Mouse (Mus musculus) bone marrow macrophage, adult 2 months (primary cell): Measurements from ENCODE around the gene Plch2. TPM values are rescaled to one million over a fixed set of nuclear protein-coding genes. Genes with fewer than 3 reads are reported as not detected.

Experiments used
- H3K27ac ChIP-seq: 2 replicates; pipeline ENCODE4 v1.5.1; 2012; ENCODE audit warnings: low read depth, low read length; ENCODE audit not compliant: insufficient read depth
- H3K4me1 ChIP-seq: 2 replicates; pipeline ENCODE4 v1.6.1; 2012; ENCODE audit warnings: low read length; ENCODE audit not compliant: control insufficient read depth, insufficient read depth
- H3K4me3 ChIP-seq: 2 replicates; pipeline ENCODE4 v1.5.1; 2012; ENCODE audit warnings: mild to moderate bottlenecking, low read length, moderate library complexity; ENCODE audit not compliant: insufficient read depth
- CTCF ChIP-seq: IDR thresholded peaks from 2 replicates; pipeline ENCODE4 v1.5.1; 2012; ENCODE audit warnings: low read depth, mild to moderate bottlenecking, low read length, moderate library complexity
- POLR2A ChIP-seq: IDR thresholded peaks from 2 replicates; pipeline ENCODE4 v1.6.1; 2012; ENCODE audit warnings: mild to moderate bottlenecking, low read depth, low read length, borderline replicate concordance
- polyA plus RNA-seq: library from polyadenylated mRNA; stranded (reverse); fragments of >200 nt; gene quantifications from 2 replicates; pipeline ENCODE4 v1.2.4, GENCODE M21; 2012; ENCODE audit not compliant: missing spikeins, insufficient read depth, insufficient read length

Gene Plch2
- polyA plus RNA-seq, 1 experiment = not detected

- Histone ChIP-seq H3K4me3 (no peak overlapping the region), H3K4me1 (peaks cover 8% of the 10 kb centered on the region; the same call in 1 of the 2 replicates), H3K27ac (no peak overlapping the region)
- no peak for TF ChIP-seq CTCF
- TF ChIP-seq POLR2A = no peak
Observed at GRCm38 (mm10) chr4:155016807-155017206, 39.8 kb downstream of the Plch2 start.

GRCm38 (mm10) chr4:155015550-155015949 lies 41.0 kb downstream of the Plch2 start:
- H3K4me1 ChIP-seq = peaks cover 8% of the 10 kb centered on the region; the same call in 1 of the 2 replicates
- TF ChIP-seq POLR2A (no peak), CTCF (no peak)

GRCm38 (mm10) chr4:155014791-155015190 lies 41.8 kb downstream of the Plch2 start:
- Histone ChIP-seq H3K4me1 (peaks cover 8% of the 10 kb centered on the region; the same call in 1 of the 2 replicates), H3K4me3 (no peak overlapping the region), H3K27ac (no peak overlapping the region)
- TF ChIP-seq CTCF = no peak
- no peak for TF ChIP-seq POLR2A

More at GRCm38 (mm10) chr4:155015550-155015949, 41.0 kb downstream of the Plch2 start:
- Histone ChIP-seq H3K4me3 (no peak overlapping the region), H3K27ac (peak overlapping the region; percentile 23; the same call in 1 of the 2 replicates)

GRCm38 (mm10) chr4:155014244-155014643 lies 42.3 kb downstream of the Plch2 start:
- TF ChIP-seq CTCF (no peak), POLR2A (no peak)
- H3K4me1 ChIP-seq = peaks cover 8% of the 10 kb centered on the region; the same call in 1 of the 2 replicates
- H3K4me3 ChIP-seq = no peak overlapping the region
- H3K27ac ChIP-seq = no peak overlapping the region

- TF ChIP-seq POLR2A = no peak
- peak; percentile 69 for TF ChIP-seq CTCF
- H3K4me3 ChIP-seq = no peak overlapping the region
- peaks cover 8% of the 10 kb centered on the region; the same call in 1 of the 2 replicates for H3K4me1 ChIP-seq
- H3K27ac ChIP-seq = no peak overlapping the region
Observed at GRCm38 (mm10) chr4:155012788-155013187, 43.8 kb downstream of the Plch2 start.

GRCm38 (mm10) chr4:155012115-155012514 lies 44.5 kb downstream of the Plch2 start:
- Histone ChIP-seq H3K4me3 (no peak overlapping the region), H3K27ac (no peak overlapping the region), H3K4me1 (peaks cover 8% of the 10 kb centered on the region; the same call in 1 of the 2 replicates)
- no peak for TF ChIP-seq POLR2A
- no peak for TF ChIP-seq CTCF

- H3K27ac ChIP-seq = no peak overlapping the region
- peaks cover 8% of the 10 kb centered on the region; the same call in 1 of the 2 replicates for H3K4me1 ChIP-seq
- TF ChIP-seq CTCF (no peak), POLR2A (no peak)
- H3K4me3 ChIP-seq = no peak overlapping the region
Observed at GRCm38 (mm10) chr4:155011312-155012025, 45.1 kb downstream of the Plch2 start.

GRCm38 (mm10) chr4:155010870-155011269 lies 45.7 kb downstream of the Plch2 start:
- TF ChIP-seq POLR2A = no peak
- no peak for TF ChIP-seq CTCF
- Histone ChIP-seq H3K4me1 (peaks cover 7% of the 10 kb centered on the region; the same call in 1 of the 2 replicates), H3K27ac (no peak overlapping the region), H3K4me3 (no peak overlapping the region)

- no peak overlapping the region for H3K4me3 ChIP-seq
- no peaks in the 10 kb centered on the region for H3K4me1 ChIP-seq
- no peak overlapping the region for H3K27ac ChIP-seq
- TF ChIP-seq CTCF = no peak
- TF ChIP-seq POLR2A = no peak
Observed at GRCm38 (mm10) chr4:155009216-155009615, 47.4 kb downstream of the Plch2 start.

GRCm38 (mm10) chr4:155008075-155008474 lies 48.5 kb downstream of the Plch2 start:
- Histone ChIP-seq H3K4me3 (no peak overlapping the region), H3K4me1 (no peaks in the 10 kb centered on the region), H3K27ac (no peak overlapping the region)
- TF ChIP-seq POLR2A (no peak), CTCF (no peak)
